Mouse (Mus musculus) embryonic fibroblast, embryonic 13.5 days (primary cell): ENCODE results near the gene Syk.

ENCODE experiments used
- CTCF ChIP-seq: IDR thresholded peaks from 2 replicates; pipeline ENCODE4 v1.5.1; 2011; ENCODE audit warnings: mild to moderate bottlenecking, control low read depth, low read length, moderate library complexity, borderline replicate concordance; ENCODE audit not compliant: insufficient read depth
- POLR2A ChIP-seq: IDR thresholded peaks from 2 replicates; pipeline ENCODE4 v1.6.1; 2011; ENCODE audit warnings: low read depth, mild to moderate bottlenecking, control low read depth, low read length, moderate library complexity

GRCm38 (mm10) chr13:52578776-52579175 is 4.2 kb upstream of the Syk start:
- TF ChIP-seq CTCF = no peak
- TF ChIP-seq POLR2A = no peak
